Mouse (Mus musculus) heart, postnatal 0 days (tissue): Measurements from ENCODE around the gene Ugt1a10.

Experiments
- CTCF ChIP-seq: IDR thresholded peaks from 2 replicates; pipeline ENCODE4 v1.5.1; 2016; ENCODE audit warnings: antibody characterized with exemption, control low read depth, low read depth
- EP300 ChIP-seq: IDR thresholded peaks from 2 replicates; pipeline ENCODE4 v1.6.1; 2016; ENCODE audit warnings: antibody characterized with exemption, low read depth

DNA sequence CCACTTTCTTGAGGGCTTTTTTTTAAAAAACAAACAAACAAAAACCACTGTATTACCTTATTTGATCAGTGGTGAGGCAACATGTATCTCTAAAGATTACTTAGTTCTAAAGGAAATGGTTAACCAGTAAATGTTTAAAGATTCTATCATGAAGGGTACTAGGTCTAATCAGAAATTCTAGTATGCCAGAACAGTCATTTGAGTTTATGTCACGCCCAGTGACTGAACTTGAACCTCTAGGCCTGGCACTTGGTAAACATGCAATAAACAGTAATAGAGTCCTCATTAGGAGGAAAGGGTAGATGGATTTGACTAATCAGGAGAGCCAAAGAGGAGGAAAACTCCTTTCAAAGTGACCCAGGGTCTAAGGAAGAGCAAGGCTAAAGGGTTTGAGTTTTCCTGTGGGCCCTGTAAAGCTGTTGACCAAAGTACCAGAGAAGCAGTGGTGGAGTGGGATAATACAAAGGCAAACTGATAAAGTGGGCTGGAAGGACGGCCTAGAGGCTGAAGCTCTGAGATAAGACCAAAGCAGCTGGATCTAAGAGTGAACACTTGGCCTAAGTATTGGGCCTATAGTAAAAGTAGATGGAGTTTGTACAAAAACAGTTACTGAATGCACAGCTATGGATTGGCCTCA, 151.8 kb downstream of the Ugt1a10 start:
- TF ChIP-seq CTCF (no peak), EP300 (no peak)
